Mouse (Mus musculus): ENCODE data around the gene Srr.

Gene Srr

DNA sequence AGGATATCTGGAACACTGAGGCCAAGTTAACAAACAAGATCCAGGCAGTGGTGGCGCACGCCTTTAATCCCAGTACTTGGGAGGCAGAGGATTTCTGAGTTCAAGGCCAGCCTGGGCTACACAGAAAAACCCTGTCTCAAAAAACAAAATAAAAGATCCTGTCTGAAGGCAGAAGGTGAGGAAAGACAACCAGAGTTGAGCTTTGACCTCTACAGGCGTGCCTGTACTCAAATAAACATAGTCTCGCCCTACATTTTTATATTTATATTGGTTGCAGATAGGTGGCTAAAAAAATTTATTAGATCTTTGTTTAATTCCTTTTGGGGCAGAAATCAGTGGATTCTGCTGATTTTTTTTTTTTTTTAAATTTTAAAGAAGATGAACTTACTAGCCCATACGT is 23.3 kb downstream of the Srr start:
- no peak for DNase-seq

DNA sequence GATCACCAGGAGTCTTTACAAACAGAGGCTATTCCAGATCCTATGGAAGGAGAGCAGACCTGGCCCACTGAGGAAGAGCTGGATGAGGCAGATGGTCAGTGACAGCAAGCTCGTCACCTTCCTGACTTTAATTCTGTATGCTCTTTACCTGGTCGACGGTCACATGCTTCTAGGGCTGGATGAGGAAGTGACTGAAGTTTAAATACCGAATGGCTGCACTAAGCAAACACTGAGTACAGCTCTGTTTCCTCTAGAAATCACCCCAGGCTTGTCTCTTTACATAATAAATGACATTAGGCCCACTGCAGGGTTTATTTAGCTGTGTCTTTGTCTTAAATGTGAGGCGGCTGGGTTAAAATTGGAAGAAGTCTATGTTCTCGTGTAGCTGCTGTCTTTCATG is 24.2 kb downstream of the Srr start:
- DNase-seq = no peak

DNA sequence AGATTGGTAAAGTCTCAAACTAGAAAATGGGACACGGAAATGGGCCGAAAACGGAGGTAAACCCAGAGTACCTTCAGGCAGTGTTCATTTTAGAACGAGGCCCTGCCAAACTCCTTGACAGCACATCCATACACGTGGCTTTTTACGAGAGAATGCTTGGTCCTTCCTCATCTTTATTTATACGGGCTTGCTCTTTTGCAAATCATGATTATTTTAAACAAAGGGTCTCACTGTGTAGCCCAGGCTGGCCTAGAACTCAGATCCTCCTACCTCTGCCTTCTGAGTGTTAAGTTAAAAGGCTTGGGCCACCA is 27.3 kb downstream of the Srr start:
- no peak for DNase-seq

DNA sequence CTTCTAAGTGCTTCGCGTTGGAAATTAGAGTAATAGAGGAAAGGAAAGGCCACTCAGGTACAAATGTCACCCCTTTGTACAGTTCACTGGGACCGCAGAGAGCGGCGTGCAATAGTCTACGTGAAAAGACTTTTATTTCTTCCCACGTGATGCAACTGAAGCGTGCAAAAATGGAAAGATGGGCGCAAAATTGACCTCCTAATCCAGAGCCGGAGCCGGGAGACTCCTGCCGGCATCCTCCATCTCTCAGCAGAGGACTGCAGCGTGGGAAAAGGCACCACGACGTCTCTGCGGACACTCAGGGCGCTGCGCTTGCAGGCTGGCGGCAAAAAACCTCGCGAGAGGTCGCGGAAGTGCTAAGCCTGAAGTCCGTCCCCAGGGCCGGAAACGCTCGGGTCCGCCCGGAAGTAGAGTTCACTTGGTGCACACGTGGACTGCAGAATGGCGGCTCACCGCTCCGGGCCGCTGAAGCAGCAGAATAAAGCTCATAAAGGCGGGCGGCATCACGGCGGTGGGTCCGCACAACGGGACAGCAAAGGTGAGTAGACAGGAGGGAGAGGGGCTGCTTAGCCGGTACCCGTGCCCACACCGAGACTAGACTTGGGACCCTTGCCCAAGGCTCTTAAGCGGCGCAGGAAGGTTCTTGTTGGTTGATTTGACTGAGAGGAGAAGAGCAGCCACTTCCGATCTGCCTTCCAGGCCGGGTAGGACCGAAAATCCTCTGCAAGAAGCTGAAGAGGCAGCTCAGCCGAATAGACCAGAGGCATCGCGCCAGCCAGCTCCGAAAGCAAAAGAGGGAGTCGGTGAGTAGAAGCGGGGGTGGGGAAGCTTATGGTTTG is 27.9 kb downstream of the Srr start, which contains the start of gene Tsr1:
Gene Tsr1 (plus strand): TSS at position 394 of the 839 bp plus-strand sequence.
- peak; percentile 90 for DNase-seq

DNA sequence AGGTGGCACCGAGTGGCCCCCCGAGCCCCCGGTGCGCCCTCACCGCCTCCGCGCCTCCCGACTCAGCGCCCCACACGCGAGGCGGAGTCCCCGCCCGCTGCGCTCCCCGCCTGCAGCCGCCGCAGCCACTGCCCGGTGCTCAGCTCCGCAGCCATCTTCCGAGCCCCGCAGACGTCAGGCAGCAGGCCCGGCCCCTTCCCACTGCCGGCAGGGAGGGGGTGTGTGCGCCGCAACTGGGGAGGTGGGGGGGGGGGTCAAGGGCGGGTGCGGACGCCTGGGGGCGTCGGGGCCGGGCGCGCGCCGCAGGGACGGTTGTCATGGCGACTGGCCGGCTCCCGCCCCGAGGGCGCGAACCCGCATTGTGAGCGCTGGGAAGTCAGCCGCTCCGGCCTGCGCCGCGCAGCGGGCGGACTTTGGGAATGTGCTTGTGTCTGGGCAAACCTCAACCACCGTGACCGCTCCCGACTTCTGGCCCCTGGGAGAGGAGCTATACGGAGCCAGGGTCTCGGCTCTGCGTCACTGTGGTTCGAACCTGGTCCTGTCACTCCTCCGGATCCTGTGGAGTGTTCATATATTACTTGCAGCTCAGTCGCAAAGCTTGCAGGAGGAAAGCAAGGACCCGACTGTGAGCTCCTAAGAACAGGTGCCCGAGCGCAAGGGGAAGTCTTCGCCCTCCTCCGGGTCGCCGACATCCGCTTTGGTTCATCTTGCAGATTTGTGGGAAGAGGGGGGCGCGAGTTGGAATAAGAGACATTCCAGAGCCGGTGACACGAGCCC is 28.7 kb downstream of the Srr start, which contains the start of gene Sgsm2:
Gene Sgsm2 (minus strand): TSS at position 160 of the 777 bp plus-strand sequence.
- peak; percentile 81 for DNase-seq

DNA sequence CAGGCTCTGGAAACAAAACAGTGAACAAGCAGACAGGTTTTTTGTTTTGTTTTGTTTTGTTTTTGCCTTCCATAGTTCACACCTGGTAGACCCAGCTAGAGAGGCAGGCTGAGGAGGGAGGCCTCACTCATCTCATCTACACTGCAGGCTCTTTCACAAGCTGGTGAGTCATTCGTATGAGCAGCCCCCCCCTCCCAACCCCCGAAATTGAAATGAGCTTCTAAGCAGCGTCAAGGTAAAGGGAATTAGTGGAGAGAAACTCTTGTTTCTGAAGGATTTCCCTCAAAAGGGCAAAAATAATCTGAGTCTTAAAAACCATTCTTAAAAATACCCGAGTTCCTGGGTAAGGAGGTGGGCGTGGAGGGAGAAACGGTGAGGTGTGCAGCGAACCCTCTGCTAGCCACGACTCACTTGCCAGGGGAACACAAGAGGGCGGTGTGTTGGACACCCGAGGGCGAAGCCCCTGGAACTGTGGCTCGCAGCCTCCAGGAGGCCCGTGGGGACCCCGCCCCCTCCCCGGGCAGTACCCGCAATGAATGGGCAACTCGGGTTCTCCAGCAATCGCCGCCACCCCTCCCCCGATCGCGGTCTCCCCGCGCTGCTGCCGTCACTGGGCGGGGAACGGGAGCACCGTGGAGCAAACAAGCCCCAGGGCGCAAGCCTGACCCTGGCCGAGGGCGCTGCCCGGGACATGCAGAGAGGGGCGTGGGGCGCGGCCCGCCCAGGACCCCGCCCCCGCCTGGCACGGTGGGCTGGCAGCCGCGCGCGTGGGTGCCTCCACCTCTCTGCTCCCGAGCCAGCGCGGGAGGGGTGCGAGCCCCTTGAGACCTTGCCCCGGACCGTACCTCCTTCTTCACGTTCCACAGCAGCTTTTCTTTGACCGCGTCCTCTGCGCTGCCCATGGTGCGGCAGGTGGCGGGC is 29.5 kb downstream of the Srr start:
- DNase-seq = peak; percentile 75

DNA sequence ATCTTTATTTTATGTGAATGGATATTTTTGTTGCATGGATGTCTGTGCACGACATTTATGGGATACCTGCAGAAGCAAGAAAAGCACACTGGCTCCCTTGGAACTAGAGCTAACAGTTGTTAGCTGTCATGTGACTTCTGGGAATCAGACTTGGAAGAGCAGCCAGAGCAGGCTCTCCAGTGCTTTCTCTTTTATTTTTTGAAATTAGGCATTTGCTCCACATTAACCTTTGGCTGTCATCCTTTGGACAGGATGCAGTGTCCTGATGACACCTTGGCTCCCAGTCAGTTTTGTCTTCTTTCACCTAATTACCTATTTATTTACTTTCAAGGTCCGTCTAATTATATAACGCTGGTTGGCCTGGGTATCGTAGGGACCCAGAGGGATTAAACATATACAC is 31.1 kb downstream of the Srr start:
- DNase-seq = no peak

DNA sequence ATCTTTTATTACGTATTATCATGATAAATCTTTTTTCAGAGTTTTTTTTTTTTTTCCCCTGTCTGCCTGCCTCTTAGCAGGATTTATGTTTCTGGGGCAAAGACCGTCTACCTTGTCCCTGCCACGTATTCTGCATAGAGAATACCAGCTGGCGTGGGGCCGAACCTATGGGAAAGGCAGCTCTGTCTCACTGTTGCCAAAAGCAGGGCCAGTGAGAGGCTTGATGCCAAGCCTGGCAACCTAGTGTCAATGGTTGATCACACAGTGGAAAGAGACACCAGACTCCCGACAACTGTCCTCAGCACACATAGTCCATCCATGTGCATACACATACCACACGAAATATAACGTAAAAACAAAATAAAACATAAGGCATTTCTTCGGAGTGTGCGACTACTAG is 42.6 kb downstream of the Srr start:
- DNase-seq = no peak

DNA sequence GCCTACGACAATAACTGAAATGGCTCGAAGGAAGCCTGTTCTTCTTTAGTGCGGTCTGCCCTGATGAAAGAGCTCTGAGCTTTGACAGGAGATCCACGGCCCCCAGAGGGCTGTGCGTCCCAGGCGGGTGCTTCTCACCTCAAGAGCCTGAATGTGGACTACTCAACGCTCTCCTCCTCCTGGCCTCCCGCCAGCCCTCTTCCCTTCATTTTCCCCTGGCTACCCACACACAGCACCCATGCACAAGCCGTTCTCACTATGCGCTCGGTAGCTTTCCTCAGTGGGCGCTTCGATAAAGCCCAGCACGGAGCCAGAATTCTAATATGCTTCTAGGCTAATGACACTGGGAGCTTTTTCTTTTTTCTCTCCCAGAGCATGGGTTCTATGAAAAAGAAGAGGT is 43.8 kb downstream of the Srr start:
- DNase-seq = no peak

DNA sequence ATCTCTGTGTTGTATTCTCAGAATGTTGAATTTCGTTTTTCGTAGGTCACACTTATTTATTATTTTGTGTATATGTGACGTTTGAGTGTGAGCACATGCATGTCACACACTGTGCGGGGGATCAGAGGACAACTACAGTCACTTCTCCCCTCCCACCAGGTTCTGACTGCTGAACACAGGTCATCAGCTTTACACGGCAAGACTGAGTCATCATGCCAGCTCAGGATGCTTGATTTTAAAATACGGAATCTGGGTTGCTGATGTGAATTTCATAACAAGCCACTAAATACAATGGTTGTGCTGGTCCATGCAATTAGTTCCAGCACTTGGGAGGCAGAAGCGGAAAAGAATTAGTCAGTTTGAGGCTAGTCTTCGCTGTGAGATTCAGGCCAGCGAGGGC is 44.7 kb downstream of the Srr start:
- no peak for DNase-seq

DNA sequence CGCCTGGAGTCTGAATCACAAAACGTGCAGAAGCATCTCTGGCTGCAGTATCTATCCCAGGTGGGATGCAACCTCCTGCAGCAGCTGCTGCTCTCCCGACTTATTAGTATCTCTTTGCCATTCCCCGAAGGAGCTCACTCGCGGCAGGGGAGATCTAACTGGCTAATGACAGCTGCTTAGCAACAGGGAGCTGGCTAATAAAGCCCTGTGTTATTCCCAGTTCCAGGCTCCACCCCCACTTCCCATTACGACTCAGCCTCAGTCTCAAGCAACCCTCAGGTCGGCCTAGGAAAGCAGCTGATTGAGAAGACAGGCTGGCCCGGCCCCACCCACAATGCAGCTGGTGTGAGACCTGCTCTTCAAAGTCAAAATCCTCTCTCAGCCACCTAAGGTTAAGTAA is 48.9 kb downstream of the Srr start:
- peak; percentile 59 for DNase-seq

DNA sequence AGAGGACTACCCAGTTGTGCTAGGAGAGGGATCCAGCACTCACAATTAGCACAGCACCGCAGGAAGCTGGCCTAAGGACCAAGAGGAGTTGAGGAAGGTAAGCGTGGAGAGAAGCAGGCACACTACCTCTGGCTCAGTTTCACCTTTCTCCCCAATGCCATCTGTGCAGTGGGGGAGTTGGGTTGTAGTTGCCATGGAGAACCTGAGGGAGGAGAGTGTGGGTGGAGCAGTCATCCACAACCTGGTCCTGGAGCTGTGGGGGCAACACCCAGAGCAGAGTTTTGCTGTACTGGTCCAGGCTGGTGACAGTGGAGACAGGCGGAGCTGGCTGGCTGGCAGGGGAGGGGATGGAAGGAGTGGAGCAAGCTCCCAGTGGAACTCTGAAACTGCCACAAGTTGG is 51.1 kb downstream of the Srr start:
- DNase-seq = peak; percentile 51

DNA sequence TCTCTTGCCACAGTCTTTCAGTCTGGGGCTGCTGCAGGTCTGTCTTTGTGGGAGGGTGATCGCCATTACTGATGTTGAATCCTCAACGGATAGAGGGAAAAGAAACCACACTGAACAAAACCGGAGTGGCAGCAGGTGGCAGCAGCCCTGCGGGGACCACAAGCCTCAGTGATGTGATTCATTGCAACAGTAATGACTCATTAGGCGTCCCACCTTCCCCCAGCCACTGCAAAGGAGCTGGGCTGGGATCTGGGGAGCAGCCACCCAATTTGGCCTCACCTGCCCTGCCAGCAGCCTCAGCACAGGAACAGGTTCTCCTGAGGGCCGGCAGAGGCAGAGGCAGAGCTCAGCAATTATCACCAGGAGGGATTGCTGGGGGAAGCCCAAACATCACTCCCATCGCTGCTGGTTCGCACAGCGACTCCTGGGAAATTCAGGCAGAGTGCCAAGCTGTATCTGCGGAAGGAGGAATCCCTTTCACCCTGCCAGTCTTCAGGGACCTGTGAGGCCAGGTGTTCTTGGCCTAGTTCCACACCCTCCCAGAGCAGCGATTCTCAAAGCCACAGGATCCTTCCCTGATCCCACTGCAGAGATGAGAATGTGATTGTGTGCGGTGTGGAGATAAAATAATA is 54.6 kb downstream of the Srr start:
- peak; percentile 70 for DNase-seq

DNA sequence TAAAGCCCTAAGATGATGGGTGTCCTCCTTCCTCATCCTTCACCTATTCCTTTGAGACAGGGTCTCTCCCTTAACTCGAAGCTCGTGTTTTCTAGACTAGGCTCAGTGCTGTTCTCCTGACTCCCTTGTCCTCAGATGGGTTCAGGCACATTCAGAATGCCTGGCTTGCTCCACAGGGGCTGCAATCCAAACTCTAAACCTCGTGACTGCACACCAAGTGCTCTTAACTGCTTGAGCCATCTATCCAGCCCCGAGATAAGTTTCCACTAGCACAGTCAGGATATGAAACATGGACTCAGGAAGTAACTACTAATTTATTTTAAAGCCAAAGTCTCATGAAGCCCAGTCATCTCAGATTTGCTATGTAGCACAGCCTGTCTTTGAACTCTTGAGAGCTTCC is 55.2 kb downstream of the Srr start:
- no peak for DNase-seq

DNA sequence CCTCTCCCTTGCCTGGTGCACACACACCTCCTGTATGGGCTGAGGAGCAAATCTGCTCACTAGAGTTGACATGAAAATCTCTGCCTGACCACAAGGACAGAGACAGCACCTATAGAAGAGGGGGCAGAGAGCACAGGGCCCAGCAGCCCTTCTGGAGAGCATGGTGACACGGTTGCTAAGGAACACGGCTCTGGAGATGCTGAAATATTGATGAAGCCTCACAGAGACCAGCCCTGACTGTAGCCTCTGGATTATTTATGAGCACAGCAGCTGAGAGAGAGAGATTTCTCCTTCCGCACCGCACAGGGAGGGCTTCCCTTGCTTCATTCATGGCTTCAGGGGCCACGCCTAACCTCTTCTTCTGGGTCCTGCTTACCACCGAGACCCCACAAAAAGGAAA is 56.1 kb downstream of the Srr start:
- DNase-seq = no peak

DNA sequence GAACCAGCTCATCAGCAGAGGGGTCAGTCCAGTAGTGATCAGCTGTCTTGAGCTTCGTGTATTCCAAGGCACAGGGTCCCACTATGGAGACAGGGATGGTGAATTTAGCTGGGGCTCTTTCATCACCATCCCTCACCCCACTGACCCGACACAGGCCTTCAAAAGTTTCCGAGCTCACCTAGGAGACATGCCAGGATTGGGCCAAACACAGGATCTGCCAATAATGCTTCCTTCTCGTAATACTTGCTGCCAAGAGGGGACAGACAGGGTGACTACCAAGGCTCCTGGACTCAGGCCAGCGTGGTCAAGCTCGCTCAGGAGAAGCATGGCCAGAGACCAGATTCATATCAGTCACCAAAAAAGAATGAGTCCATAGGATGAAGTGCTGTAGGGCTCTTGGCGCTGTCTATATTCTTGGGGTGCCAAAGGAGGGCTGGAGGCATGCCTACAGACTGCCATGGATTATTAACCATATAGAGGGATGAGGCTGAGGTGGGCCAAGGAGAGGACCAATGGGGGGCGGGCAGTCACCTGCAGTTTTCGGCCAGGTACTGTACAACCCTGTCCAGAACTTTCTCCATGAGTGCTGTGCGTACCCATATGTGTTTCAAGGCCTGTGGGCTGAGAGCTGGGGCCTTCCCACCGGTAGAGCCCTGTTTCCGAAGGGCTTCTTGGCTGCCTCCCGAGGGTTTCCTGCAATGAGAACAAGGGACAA is 57.5 kb downstream of the Srr start:
- DNase-seq = no peak

DNA sequence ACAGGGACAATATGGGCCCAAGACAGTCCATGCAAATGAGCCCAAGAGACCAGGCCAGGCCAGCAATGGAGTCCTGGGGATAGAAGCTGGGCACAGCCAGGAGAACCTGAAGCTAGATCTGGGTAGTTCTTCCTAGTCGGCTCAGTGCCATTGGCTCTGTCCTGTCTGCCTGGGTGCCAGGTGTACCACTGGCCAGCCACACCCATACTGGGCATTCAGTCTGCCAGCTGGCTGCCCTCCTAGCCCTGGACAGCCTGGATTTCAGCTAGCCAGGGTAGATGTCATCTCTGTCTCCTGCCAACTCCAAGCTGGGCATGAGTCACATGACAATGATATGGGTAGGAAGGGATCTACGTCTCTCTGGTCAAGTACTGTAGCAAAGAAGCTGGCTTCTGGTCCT is 58.6 kb downstream of the Srr start:
- no peak for DNase-seq

DNA sequence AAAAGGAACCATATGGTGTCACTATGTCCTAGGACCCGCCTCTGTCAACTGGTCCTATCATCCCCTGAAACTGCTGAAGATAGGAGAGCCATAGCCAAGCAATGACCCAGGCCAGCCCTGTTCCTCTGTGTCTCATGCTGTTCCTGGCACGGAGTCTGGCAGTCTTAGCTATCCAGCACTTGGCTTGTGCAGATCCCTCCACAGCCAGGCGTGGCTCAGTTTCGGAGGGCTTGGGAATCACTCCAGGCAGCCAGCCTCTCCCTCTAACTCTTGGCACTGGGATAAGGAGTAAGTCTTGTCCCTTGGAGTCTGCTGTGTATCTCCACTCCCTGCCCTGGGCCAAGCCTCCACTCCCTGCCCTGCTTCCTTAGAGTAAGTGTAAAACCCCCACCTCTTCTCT is 59.1 kb downstream of the Srr start:
- peak; percentile 33 for DNase-seq

DNA sequence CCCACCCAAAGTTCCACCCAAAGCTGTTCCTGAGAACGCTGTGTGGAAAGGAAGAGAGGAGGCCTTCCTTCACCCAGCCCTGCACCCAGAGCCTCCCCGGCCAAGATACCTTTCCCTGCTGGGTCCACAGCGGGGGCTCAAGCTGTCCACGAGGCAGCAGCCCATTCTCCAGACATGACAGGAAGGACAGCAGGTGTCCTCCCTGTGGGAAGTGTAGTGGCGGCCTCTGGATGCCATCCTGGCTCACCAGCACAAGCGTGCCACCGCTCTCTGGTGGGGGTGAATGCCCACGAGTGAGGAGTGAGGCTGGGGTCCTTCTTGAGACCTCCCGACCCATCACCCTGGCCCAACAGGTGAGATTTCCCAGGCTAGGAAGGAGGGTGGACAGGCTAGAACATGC is 60.5 kb downstream of the Srr start:
- no peak for DNase-seq

DNA sequence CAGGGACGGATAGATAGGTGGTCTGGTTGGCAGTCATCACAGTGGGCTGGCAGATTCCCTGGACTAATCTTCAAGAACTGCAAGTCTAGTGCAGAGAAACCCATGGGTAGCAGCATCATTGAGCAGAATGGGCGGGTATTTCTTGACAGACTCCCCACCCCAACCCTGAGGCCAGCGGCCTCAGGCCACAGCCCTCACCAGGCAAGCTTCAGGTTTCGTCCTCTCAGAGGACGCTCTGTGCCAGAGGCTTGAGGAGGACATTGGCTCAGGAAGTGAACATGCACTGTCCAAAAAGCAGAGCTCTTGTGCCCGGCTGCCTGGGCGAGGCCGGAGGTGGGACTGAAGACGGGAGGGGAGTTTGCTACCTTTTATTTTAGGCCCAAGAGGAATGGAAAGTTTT is 61.3 kb downstream of the Srr start:
- no peak for DNase-seq

DNA sequence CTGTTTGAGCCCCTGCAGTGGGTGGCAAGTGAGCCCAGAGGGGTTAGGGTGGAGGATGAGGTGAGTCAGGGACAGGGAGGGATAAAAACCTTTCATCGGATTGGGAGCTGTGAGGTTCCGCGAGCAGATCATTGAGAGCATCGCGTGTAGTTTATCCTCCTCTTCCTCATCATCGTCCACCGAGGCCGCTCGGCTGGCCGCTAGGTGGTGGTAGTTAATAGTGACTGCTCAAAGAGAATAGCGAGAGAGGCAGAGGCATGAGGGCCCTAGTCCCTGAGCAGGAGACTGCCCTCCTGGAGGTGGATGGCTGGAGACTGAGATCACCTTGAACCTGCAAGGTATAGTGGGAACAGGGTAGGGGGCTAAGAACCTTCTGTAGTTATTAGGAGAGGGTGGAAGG is 62.3 kb downstream of the Srr start:
- DNase-seq = no peak

DNA sequence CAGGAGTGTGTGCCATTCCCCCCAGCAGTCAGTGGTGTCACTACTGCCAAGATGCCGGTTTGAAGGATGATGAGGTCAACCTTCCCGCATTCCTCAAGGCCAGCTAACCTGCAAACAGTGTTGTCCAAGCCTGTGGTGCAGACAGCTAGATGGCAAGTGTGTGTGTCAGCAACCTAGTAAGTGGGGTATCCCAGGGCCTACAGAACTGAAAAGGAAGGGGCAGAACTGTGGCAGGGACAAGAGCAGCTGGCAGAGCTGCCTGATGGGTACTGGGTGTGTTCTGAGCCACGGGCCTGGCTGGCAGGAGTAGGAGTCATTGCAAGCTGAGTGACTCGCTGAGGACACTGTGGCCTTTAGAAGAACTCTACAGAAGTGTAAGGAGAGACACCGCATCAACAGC is 63.6 kb downstream of the Srr start:
- DNase-seq = no peak

All from right cerebral cortex, postnatal 25 days (tissue).